Mouse (Mus musculus): ENCODE results near the gene Gm20388.

DNA sequence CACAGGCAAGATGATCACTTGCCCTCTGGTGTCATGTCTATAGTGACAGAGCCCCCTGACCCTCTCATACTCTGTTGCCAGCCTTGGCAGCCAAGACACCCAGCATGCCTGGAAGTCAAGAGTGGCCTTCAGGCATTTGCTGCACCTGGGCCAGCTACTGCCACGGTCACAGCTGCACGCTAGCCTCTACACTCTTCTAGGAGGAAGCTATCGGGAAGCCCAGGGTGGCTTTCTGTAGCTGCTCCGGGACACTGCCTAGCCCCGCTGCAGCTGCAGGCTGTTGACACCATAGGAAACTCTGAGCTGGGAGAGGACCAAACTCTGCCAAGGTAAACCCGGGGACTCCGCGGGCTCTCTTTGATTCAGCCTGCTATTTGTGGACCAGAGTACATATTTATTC, 2002.7 kb downstream of the Gm20388 start:
- TF ChIP-seq CTCF (IDR thresholded peaks at IDR 0.05; ENCODE audit: low read depth) (no peak), EP300 (IDR thresholded peaks at IDR 0.05; ENCODE audit: low read depth) (no peak)
